Mouse (Mus musculus) liver, embryonic 14.5 days (tissue): Measurements from ENCODE around the gene Romo1.

Source experiments
- CTCF ChIP-seq: IDR thresholded peaks from 2 replicates; pipeline ENCODE4 v1.5.1; 2016; ENCODE audit warnings: antibody characterized with exemption, low read depth, control low read depth
- EP300 ChIP-seq: IDR thresholded peaks from 2 replicates; pipeline ENCODE4 v1.6.1; 2016; ENCODE audit warnings: antibody characterized with exemption, low read depth

- no peak for TF ChIP-seq CTCF
- no peak for TF ChIP-seq EP300
These were observed 3.6 kb downstream of the Romo1 start for GRCm38 (mm10) chr2:156147316-156147915.
